Mouse (Mus musculus) right cerebral cortex, postnatal 36 days (tissue): ENCODE measurements around the gene Tmod1.

Experiments used
- DNase-seq, 2 experiments: peaks; one replicate each; pipeline ENCODE4 v3.0.0; 2022; ENCODE audit warnings: low spot score in 2 of 2, mixed read lengths in 1 of 2

The Tmod1 gene

DNA sequence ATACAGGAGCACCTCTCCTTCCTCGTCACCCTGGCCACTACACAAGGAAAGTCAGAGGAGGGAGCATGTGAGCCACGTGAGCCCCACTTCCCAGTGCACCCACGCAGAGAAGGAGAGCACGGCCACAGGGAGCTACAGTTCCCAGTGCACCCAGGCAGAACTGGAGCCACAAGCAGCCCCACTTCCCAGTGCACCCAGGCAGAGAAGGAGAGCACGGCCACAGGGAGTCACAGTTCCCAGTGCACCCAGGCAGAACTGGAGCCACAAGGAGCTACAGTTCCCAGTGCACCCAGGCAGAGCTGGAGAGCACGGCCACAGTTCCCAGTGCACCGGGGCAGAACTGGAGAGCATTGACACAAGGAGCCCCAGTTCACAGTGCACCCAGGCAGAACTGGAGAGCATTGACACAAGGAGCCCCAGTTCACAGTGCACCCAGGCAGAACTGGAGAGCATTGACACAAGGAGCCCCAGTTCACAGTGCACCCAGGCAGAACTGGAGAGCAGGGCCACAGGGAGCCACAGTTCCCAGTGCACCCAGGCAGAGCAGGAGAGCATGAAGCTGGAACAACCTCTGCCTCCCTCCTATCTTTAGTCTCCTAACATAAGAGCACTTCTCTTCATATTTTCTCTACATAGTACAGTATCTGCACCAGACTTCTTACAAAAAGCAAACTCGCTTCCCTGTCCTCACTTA lies 90.7 kb downstream of the Tmod1 start:
- DNase-seq, result no peak

DNA sequence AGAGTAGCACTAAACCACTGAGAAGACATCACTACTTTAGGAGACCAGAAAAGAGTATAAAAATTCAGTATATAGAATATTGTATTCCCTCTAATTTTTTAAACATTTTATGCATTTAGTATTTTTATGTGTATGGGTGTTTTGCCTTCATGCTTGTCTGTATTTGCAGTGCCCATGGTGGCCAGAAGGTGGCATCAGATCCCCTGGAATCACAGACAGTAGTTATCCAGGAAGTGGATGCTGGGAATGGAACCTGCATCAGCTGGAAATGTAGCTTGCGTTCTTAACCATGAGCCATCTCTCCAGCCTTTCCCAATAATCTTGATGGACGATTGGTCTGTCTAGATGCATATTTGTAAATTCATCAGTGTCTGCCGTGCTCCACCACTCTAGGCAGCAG lies 91.5 kb downstream of the Tmod1 start:
- no peak for DNase-seq

DNA sequence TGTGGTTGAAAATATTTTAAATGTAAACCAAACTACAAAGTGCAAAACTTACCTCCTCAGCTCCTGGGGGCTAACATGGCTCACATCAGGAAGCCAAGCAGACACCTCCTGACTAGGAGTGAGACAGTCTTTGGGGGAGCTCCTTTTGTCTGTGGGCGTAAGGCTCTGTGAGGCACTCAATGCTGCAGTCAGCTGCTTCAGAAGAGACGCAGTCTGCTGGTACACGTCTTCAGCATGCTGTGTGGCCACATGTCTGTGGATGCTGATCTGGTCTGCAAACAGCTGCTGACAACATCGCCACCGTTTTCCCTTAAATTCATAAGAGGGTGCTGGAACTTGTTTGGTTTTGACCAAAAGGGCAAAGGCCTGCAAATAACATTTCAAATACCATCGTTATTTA lies 93.1 kb downstream of the Tmod1 start:
- DNase-seq, result peak in 1 of 2 experiments; percentile 29

DNA sequence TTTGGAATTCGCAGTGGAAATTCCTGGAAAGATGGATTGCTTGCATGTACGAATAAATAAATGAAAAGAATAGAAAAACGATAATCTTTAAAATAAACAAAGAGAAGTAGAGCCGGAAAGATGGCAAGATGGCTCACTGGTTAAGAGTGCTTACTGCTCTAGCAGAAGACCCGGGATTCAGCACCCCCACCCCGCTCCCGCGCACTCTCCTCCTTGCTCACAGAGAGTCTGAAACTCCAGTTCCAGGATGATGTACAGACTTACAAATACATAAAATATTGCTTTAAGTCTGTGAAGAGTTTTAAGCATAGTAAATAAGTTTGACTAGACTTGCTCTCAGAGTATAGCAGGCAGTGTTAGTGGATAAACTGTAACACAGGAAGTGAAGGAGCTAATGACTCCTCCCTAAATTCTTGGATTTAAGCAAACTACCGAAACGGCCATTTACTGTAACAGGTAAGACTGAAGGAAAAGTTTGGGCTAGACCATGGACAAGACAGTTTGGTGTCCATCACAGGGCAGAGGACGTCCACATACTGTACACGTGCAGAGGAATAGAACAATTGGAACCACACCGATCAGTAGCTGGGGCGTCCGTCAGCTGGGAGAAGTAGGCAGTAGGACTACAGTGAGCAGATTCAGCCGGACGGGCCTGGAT lies 99.0 kb downstream of the Tmod1 start:
- DNase-seq, result no peak

DNA sequence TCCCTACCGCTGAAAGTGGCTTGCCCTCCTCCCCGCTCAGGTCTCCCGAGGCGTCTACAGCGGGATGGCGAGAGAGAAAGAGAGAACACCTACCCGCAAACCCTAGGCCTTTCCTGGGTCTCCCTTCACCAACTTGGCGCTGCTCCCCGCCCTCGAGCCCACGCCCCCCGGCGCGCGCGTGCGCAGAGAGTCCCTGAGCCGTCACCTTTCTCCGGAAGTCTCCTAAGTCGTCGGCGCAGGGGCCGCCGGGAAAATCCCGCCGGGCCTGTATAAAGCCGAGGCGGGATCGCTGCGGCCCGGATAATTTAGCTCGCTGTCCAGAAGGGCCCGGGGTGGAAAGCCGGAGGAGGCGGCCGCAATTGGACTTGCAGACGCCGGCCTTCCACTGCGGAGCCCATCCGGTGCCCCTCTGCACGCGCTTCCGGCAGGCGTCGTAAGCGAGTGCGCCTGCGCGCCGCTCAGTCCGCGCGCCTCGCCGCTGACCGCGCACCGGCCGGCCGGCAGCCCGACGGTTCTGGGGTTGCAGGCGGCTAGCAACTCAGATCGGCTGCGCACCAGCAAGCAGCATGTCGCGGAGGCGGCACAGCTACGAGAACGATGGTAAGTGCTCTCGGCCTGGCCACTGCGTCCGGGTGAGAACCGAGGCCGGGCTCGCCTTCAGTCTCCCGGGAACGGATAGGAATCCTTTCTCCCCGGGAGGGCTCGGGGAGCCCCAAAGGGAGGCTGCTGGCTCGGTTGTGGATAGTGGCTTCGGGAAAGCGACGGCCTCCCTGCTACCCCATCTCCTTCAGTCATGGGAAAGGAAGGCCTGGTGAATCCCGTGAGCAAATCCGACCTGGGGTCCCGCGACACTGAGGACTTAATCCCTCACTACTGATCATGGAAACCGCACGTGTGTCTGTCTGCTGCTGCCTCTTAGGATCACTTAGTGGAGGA lies 99.8 kb downstream of the Tmod1 start, which contains the start of the genes Ncbp1 and Tstd2:
Gene Ncbp1 (plus strand): TSS at position 327 of the 936 bp plus-strand sequence.
Gene Tstd2 (minus strand): TSS at position 408 of the 936 bp plus-strand sequence.
- peak; percentile 82 to 87 for DNase-seq

DNA sequence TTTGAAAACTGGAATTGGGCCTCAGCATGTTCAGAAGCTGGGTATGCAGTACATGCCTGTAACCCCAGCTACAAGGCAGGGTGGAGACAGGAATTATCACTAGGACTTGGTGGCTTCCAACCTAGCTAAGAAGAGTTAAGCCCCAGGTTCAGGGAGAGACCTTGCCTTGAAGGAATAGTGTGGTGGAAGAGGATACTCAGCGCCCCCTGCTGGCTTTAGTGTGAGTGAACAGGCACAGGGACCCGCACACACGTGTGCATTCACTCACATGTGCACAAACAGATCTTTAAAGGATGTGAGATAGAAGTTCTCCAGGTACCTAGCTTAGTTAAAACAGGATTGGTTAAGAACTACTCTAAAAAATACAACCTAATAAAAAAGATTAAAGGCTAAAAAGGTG lies 105.6 kb downstream of the Tmod1 start:
- no peak for DNase-seq

DNA sequence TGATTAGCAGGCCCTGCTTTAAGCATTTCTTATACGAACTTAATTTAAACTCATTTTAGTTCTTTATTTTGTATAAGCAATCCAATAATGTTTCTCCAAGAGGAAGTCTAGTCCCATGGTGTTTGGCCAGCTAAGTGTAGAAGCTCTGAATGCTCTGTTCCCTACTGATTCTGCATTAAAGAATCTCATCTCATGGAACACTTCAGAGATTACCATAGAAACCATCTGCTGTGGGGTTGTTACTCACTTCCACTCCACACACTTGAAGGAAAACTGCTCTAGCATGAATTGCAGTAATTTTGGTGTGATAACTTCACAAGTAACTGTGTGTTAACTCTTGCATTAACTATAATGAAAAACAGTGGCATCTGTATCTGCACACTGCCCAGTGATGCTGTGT lies 108.1 kb downstream of the Tmod1 start:
- no peak for DNase-seq

DNA sequence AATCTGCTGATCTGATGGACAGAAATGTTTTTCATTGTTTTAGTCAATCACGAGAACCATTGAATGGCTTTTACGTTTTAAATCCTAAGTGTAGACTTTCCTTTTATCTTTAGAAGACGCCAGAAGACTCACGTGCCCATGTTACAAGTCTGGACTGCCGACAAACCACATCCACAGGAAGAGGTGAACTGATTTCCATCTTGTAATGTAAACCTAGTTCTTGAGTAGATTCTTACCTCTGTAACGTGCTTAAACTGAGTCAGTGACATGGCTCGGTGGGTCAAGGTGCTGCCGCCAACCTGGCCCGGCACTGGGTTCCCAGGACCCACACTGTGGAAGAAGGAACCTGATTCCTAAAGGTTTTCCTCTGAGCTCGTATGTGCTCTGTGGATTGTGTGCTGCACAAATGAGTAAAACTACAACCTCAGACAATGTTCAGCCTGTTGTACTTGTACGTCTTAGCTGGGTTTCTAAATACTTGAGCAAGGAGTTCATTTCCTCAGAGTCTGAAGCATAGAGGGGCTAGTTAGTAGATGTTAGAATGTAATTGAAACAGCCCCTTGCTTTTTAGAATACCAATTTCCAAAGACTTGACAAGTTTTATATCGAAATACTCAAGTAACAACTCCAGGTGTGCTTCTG lies 113.3 kb downstream of the Tmod1 start:
- DNase-seq, result no peak

DNA sequence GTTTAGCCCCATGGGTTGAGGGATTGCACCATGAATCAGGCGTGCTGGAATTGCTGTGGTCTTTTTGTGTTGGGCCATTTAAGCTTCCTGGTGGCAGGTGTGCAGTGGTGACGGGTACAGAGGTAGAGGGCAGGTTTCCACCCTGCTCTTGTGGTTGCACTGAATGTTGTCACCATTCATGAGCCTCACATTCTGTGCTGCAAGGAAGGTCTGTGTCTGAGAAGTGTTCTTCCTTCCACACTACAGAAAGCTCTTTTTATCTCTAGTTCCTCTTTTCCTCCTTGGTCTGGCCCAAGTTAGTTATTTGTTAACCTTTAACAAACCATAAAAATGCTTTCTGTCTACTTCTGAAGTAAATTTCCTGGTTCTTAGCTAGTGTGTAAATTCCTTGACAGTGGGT lies 125.3 kb downstream of the Tmod1 start:
- DNase-seq, result no peak
